Mouse (Mus musculus) cerebral cortex, adult 2 months (tissue): Measurements from ENCODE around the gene Gm4763.

Experiments used
- WGBS: fragments of 180-500 bp; shearing (Covaris S2); methylation state at CpG from one replicate; pipeline ENCODE4 v1.1.7; 2018; 5-methylcytosine and 5-hydroxymethylcytosine counted together

Gm4763 gene

GRCm38 (mm10) chr7:24726808-24727207 lies at the start of gene Gm4763:
TSS of gene Gm4763 (minus strand) at chr7:24726908.
- WGBS = 90% methylated on average over 11 of the region's 11 CpGs

- 69% methylated on average over 2 of the region's 2 CpGs for WGBS
Measured at GRCm38 (mm10) chr7:24776145-24776544, 49.4 kb upstream of the Gm4763 start.

- WGBS = 42% methylated on average over 3 of the region's 3 CpGs
Measured at GRCm38 (mm10) chr7:24773942-24774535, 47.3 kb upstream of the Gm4763 start.

GRCm38 (mm10) chr7:24762574-24762973 lies 35.9 kb upstream of the Gm4763 start:
- 94% methylated on average over 8 of the region's 8 CpGs for WGBS

GRCm38 (mm10) chr7:24761161-24761560 lies 34.5 kb upstream of the Gm4763 start:
- WGBS = 82% methylated on average over 6 of the region's 6 CpGs

GRCm38 (mm10) chr7:24760211-24760610 lies 33.5 kb upstream of the Gm4763 start, which contains the start of gene Cd177:
TSS of gene Cd177 (minus strand) at chr7:24760311.
- 89% methylated on average over 6 of the region's 6 CpGs for WGBS

- 92% methylated on average over 1 of the region's 1 CpGs for WGBS
Measured at GRCm38 (mm10) chr7:24758520-24758919, 31.8 kb upstream of the Gm4763 start.

- WGBS = 69% methylated on average over 5 of the region's 5 CpGs
Measured at GRCm38 (mm10) chr7:24753476-24753875, 26.8 kb upstream of the Gm4763 start.

GRCm38 (mm10) chr7:24751610-24752009 lies 24.9 kb upstream of the Gm4763 start:
- whole genome bisulfite sequencing = 95% methylated on average over 2 of the region's 2 CpGs

GRCm38 (mm10) chr7:24750695-24751094 lies 24.0 kb upstream of the Gm4763 start:
- 50% methylated on average over 4 of the region's 4 CpGs for WGBS

GRCm38 (mm10) chr7:24735970-24736670 lies 9.4 kb upstream of the Gm4763 start:
- WGBS = 24% methylated on average over 17 of the region's 17 CpGs

GRCm38 (mm10) chr7:24715039-24715438 lies 11.7 kb downstream of the Gm4763 start:
- WGBS = 68% methylated on average over 6 of the region's 6 CpGs

- WGBS = 96% methylated on average over 14 of the region's 14 CpGs
Measured at GRCm38 (mm10) chr7:24708832-24709292, 17.8 kb downstream of the Gm4763 start, which contains the start of gene BC049730. TSS of gene BC049730 (plus strand) at chr7:24709242.

GRCm38 (mm10) chr7:24702841-24703240 lies 23.9 kb downstream of the Gm4763 start:
- WGBS = 88% methylated on average over 9 of the region's 9 CpGs

GRCm38 (mm10) chr7:24697891-24698290 lies 28.8 kb downstream of the Gm4763 start:
- WGBS = 98% methylated on average over 4 of the region's 4 CpGs

- 89% methylated on average over 3 of the region's 3 CpGs for WGBS
Measured at GRCm38 (mm10) chr7:24692693-24693092, 34.0 kb downstream of the Gm4763 start.

- WGBS = 92% methylated on average over 10 of the region's 10 CpGs
Measured at GRCm38 (mm10) chr7:24687519-24687918, 39.2 kb downstream of the Gm4763 start.

- WGBS = 84% methylated on average over 7 of the region's 7 CpGs
Measured at GRCm38 (mm10) chr7:24684121-24684520, 42.6 kb downstream of the Gm4763 start.

- WGBS = 87% methylated on average over 9 of the region's 9 CpGs
Measured at GRCm38 (mm10) chr7:24676575-24676974, 50.1 kb downstream of the Gm4763 start, which contains the start of gene Tex101. TSS of gene Tex101 (minus strand) at chr7:24676675.

- 91% methylated on average over 23 of the region's 23 CpGs for WGBS
Measured at GRCm38 (mm10) chr7:24671944-24672439, 54.7 kb downstream of the Gm4763 start.
